Mouse (Mus musculus) duodenum, adult 2 months (tissue): Measurements from ENCODE around the gene Sox30. TPM values are rescaled to one million over a fixed set of nuclear protein-coding genes. Genes with fewer than 3 reads are reported as not detected.

Source experiments
- polyA plus RNA-seq: library from polyadenylated mRNA; depleted of rRNA; stranded (reverse); fragments of >200 nt; gene quantifications from 2 replicates; pipeline ENCODE4 v1.2.3, GENCODE M21; 2012; ENCODE audit warnings: low replicate concordance; rRNA removed

Gene Sox30
- polyA plus RNA-seq = 0.06 and 0.13 TPM in 2 replicates

GRCm38 (mm10) chr11:45979946-45980892 lies at the start of gene Sox30:
Sox30 (plus strand) TSS chr11:45980310.

GRCm38 (mm10) chr11:45944643-45945156 lies 35.4 kb upstream of the Sox30 start, which contains the start of gene Lsm11:
Lsm11 (minus strand) TSS chr11:45944935.

GRCm38 (mm10) chr11:45955127-45955627 lies 24.9 kb upstream of the Sox30 start, which contains the start of gene Thg1l:
Thg1l (minus strand) TSS chr11:45955494.

GRCm38 (mm10) chr11:46052105-46052659 lies 72.1 kb downstream of the Sox30 start, which contains the start of gene Gm12166:
Gm12166 (minus strand) TSS chr11:46052321.

GRCm38 (mm10) chr11:46055896-46056769 lies 76.0 kb downstream of the Sox30 start, which contains the start of gene Adam19:
Adam19 (plus strand) TSS chr11:46055992.

Other genes starting within 250 kb of the Sox30 start
- gene Clint1, start 128.3 kb upstream of the Sox30 start, polyA plus RNA-seq = 43.2 and 60.8 TPM in 2 replicates
- gene Lsm11, start 35.4 kb upstream of the Sox30 start, polyA plus RNA-seq = 2.6 and 4.3 TPM in 2 replicates
- 1.1 and 2.1 TPM in 2 replicates for gene Thg1l, start 24.8 kb upstream of the Sox30 start, polyA plus RNA-seq
- 9.2 and 29.9 TPM in 2 replicates for gene Gm12166, start 72.0 kb downstream of the Sox30 start, polyA plus RNA-seq
- 3.9 and 5.6 TPM in 2 replicates for gene Adam19, start 75.7 kb downstream of the Sox30 start, polyA plus RNA-seq
- gene Nipal4, start 186.2 kb downstream of the Sox30 start, polyA plus RNA-seq = 0.14 and 0.98 TPM in 2 replicates